Mouse (Mus musculus): ENCODE data around the gene Fmo1. TPM values are rescaled to one million over a fixed set of nuclear protein-coding genes. Genes with fewer than 3 reads are reported as not detected.
A peak's percentile ranks its signal among the peaks of the same experiment; 100 is the strongest.

Fmo1 gene
- polyA plus RNA-seq, 1 experiment from 2014 or later, result 62.7 TPM

DNA sequence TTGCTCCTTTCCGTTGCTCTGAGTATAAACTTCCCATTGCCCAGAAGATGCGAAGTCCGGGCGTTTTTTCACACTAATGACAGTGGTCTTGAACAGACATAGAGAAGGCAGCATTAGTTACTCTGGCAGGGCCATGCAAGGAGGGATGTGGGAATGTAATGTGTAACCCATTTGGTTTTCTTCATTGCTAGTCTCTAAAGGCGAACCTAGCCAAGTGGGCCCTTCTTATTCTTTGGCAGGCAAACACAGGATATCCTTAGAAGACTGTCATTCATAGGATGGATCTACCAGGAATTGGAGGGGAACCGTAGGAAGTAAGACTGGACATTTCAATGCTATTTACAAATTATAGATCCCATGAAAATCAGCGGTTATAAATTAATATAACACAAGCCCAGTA, 21.2 kb upstream of the Fmo1 start:
- H3K4me2 ChIP-seq (replicated peaks; ENCODE audit: low read depth, low read length), result no peak overlapping the region
- no peak overlapping the region for H3K9ac ChIP-seq (replicated peaks; ENCODE audit: low read length)
- WGBS, result 91% methylated on average over 7 of the region's 7 CpGs
- no peaks in the 10 kb centered on the region for H3K36me3 ChIP-seq (ENCODE audit: insufficient read depth, low read length)
- no peak overlapping the region for H3K4me3 ChIP-seq (ENCODE audit: low read length)
- ATAC-seq (ENCODE audit: low FRiP score, low TSS enrichment), result no peak
- H3K27me3 ChIP-seq (ENCODE audit: insufficient read depth, low read length), result no peaks in the 10 kb centered on the region
- no peaks in the 10 kb centered on the region for H3K4me1 ChIP-seq (ENCODE audit: insufficient read depth, low read length)
- H3K27ac ChIP-seq (ENCODE audit: low read length), result no peak overlapping the region
- H3K9me3 ChIP-seq (ENCODE audit: low read length), result no peaks in the 10 kb centered on the region

DNA sequence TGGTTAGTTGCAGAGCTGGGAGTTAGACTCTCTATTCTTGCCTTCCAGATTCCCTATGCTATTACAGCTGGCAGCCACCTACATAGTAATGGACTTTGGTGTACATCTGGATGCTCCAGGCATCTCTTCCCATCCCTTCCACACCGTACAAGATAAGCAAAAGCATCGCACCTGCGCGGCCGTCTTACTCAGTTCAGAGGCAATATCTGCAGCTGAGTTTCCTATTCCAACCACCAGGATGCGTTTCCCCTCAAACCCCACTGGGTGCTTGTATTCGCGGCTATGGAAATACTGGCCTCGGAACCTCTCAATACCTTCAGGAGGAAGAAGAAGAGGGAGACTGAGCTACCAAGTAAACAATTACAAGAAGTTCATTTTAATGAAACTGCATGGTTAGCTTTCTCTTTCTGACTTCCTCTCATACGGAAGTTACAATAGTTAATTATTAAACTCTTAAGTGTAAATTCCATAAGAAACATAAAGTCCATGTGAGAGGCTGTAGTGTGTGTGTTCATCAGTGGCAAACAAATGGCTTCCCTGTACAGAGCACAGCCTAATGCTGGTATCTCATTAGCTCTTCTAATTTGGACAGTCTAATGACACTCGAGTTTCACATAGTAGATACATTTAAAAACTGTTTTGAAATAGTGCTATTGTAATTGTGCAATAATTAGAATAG, 19.9 kb upstream of the Fmo1 start:
- 0 out of 2 replicates have a peak overlapping the region, but pooled peaks have one; percentile 10 for H3K4me2 ChIP-seq (replicated peaks; ENCODE audit: low read depth, low read length)
- H3K9me3 ChIP-seq (ENCODE audit: low read length), result no peaks in the 10 kb centered on the region
- H3K4me1 ChIP-seq (ENCODE audit: insufficient read depth, low read length), result no peaks in the 10 kb centered on the region
- 79% methylated on average over 11 of the region's 11 CpGs for WGBS
- no peaks in the 10 kb centered on the region for H3K27me3 ChIP-seq (ENCODE audit: insufficient read depth, low read length)
- no peak overlapping the region for H3K27ac ChIP-seq (ENCODE audit: low read length)
- no peaks in the 10 kb centered on the region for H3K36me3 ChIP-seq (ENCODE audit: insufficient read depth, low read length)
- no peak overlapping the region for H3K9ac ChIP-seq (replicated peaks; ENCODE audit: low read length)
- no peak overlapping the region for H3K4me3 ChIP-seq (ENCODE audit: low read length)
- peak; percentile 78; the same call in 1 of the 2 replicates for ATAC-seq (ENCODE audit: low FRiP score, low TSS enrichment)

DNA sequence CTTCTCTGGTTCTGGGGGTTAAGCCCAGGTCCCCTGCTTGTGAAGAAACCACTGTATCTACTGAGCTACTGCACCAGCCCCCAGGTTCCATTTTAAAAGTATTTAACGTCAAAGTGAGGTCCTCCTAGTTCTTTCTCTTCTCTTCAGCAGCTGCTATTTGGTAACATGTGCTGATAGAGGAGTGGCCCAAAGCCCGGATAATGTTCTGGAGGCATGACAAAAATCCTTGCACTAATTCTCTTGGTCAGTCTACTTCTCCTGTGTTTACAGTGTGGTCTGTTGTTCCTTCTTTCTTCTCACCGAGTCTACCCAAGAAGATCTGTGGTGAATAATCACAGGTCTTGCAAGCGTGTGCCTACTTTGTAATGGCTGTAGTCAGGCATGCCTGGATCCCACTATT, 16.3 kb upstream of the Fmo1 start:
- no peaks in the 10 kb centered on the region for H3K9me3 ChIP-seq (ENCODE audit: low read length)
- ATAC-seq (ENCODE audit: low FRiP score, low TSS enrichment), result no peak
- no peak overlapping the region for H3K9ac ChIP-seq (replicated peaks; ENCODE audit: low read length)
- no peaks in the 10 kb centered on the region for H3K27me3 ChIP-seq (ENCODE audit: insufficient read depth, low read length)
- H3K4me3 ChIP-seq (ENCODE audit: low read length), result no peak overlapping the region
- no peaks in the 10 kb centered on the region for H3K4me1 ChIP-seq (ENCODE audit: insufficient read depth, low read length)
- 78% methylated on average over 4 of the region's 4 CpGs for WGBS
- no peak overlapping the region for H3K4me2 ChIP-seq (replicated peaks; ENCODE audit: low read depth, low read length)
- H3K36me3 ChIP-seq (ENCODE audit: insufficient read depth, low read length), result no peaks in the 10 kb centered on the region
- no peak overlapping the region for H3K27ac ChIP-seq (ENCODE audit: low read length)

DNA sequence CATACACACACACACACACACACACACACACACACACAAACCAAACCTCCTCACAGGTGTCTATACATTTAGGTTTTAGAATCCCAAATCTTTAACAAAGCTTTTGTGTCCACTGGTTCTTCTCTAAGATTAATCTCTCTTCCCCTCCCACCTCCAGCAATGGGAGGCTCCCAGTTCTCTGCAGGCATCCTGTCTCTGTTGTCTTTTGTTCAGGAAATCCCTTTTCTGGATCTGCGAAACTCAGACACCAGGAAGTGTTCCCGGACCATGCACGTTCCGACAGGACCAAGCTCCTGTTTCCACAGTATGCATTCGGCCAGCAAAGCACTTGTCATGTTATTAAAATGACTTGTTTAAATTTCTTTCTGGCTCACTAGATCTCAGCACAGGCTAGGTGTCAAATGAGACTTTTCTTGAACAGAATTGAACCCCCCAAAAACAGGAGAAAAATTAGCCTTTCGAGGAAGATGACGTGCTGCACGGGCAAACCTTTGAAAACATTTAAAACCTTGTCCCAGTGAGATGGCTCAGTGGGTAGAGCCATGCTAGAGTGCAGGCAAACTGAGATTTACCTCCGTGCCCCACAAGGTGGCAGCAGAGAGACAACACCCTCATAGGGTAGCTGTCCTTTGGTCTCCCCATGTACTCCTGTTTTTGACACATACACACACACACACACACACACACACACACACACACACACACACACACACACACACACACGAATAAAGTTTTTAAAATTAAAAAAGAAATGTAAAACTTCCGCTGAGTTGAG, 13.4 kb upstream of the Fmo1 start:
- WGBS, result 55% methylated on average over 11 of the region's 11 CpGs
- Histone ChIP-seq H3K27me3 (ENCODE audit: insufficient read depth, low read length) (no peaks in the 10 kb centered on the region), H3K9ac (replicated peaks; ENCODE audit: low read length) (no peak overlapping the region), H3K4me1 (ENCODE audit: insufficient read depth, low read length) (no peaks in the 10 kb centered on the region), H3K36me3 (ENCODE audit: insufficient read depth, low read length) (no peaks in the 10 kb centered on the region), H3K27ac (ENCODE audit: low read length) (no peak overlapping the region), H3K4me3 (ENCODE audit: low read length) (no peak overlapping the region), H3K9me3 (ENCODE audit: low read length) (no peaks in the 10 kb centered on the region), H3K4me2 (replicated peaks; ENCODE audit: low read depth, low read length) (no peak overlapping the region)
- ATAC-seq (ENCODE audit: low FRiP score, low TSS enrichment), result no peak

DNA sequence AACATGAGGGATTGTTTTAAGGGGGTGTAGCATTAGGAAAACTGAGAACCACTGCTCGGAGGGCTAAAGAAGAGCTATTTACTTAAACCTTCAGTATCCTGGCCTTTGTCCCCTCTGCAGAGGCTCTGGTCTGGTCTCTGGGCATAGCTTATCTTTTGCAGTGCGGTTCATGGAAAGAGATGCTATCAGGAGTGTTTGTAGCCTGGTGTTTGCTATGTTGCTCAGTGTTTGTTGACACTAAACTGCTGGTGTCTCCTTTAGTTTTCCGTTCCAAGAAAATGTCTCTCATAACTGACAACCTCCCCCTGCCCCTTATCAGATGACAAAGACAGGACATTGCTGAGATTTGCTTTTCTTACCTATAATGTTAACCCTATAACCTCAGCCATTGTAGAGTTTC, 8.7 kb upstream of the Fmo1 start:
- H3K9ac ChIP-seq (replicated peaks; ENCODE audit: low read length), result no peak overlapping the region
- WGBS, result 49% methylated on average over 3 of the region's 3 CpGs
- no peak for ATAC-seq (ENCODE audit: low FRiP score, low TSS enrichment)
- H3K27me3 ChIP-seq (ENCODE audit: insufficient read depth, low read length), result no peaks in the 10 kb centered on the region
- no peak overlapping the region for H3K27ac ChIP-seq (ENCODE audit: low read length)
- peaks cover 10% of the 10 kb centered on the region for H3K4me1 ChIP-seq (ENCODE audit: insufficient read depth, low read length)
- no peak overlapping the region for H3K4me3 ChIP-seq (ENCODE audit: low read length)
- H3K36me3 ChIP-seq (ENCODE audit: insufficient read depth, low read length), result no peaks in the 10 kb centered on the region
- no peak overlapping the region for H3K4me2 ChIP-seq (replicated peaks; ENCODE audit: low read depth, low read length)
- no peaks in the 10 kb centered on the region for H3K9me3 ChIP-seq (ENCODE audit: low read length)

DNA sequence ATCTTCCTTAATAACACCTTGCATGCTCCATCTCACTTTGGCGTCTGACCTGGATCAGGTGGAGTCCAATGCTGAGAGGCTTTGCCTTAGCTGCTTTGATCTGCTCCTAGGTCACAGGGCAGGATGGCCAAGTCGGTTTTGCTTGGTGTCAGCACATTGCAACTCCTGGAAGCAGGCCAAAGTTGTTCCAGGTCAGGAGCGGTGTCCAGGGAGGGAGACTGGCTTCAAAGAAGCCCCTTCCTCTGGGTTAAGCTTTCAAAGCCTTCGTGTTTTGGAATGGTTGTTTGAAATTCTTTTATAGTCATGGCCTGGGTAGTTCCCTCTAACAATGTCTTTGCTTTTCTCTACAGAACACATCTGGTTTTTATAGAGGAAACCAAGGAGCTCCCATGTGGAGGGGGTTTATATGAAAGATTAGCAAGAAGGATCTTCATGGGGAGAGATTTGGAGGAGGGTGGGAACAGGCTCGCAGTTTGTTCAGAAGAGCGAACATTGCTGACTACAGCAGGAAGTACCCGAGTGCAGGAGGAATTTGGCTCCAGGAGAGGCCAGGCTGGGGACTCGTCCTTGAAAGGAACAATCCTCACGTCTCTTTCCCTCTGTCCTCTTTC, 5.4 kb upstream of the Fmo1 start:
- no peak overlapping the region for H3K4me2 ChIP-seq (replicated peaks; ENCODE audit: low read depth, low read length)
- WGBS, result 21% methylated on average over 9 of the region's 9 CpGs
- H3K27ac ChIP-seq (ENCODE audit: low read length), result peak overlapping the region; percentile 44

DNA sequence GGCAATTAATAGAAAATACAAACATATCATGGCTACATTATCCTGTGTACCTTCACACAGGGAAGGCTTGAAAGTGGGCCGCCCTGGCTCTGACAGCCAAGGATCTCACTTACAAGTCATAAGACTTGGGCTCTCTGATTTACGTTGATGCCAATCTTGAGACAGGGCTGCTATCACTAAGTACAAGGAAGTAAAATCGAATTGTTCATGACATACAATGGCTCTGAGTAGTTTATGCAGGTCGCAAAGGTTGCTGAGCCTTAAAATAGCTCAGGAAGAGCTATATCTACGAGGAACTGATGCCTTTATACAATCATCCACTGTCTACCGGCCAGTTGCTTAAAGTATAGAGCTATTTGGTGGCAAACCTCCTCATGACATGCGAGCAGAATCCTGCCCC, 4.6 kb upstream of the Fmo1 start:
- H3K9ac ChIP-seq (replicated peaks; ENCODE audit: low read length), result no peak overlapping the region
- H3K4me2 ChIP-seq (replicated peaks; ENCODE audit: low read depth, low read length), result no peak overlapping the region
- WGBS, result 67% methylated on average over 7 of the region's 7 CpGs
- H3K4me3 ChIP-seq (ENCODE audit: low read length), result no peak overlapping the region
- no peaks in the 10 kb centered on the region for H3K27me3 ChIP-seq (ENCODE audit: insufficient read depth, low read length)
- no peaks in the 10 kb centered on the region for H3K36me3 ChIP-seq (ENCODE audit: insufficient read depth, low read length)
- no peaks in the 10 kb centered on the region for H3K9me3 ChIP-seq (ENCODE audit: low read length)
- H3K27ac ChIP-seq (ENCODE audit: low read length), result no peak overlapping the region
- ATAC-seq (ENCODE audit: low FRiP score, low TSS enrichment), result no peak
- H3K4me1 ChIP-seq (ENCODE audit: insufficient read depth, low read length), result peaks cover 10% of the 10 kb centered on the region

More for the DNA sequence above, 5.4 kb upstream of the Fmo1 start:
- no peak overlapping the region for H3K4me3 ChIP-seq (ENCODE audit: low read length)
- H3K9ac ChIP-seq (replicated peaks; ENCODE audit: low read length), result no peak overlapping the region
- no peaks in the 10 kb centered on the region for H3K9me3 ChIP-seq (ENCODE audit: low read length)
- H3K27me3 ChIP-seq (ENCODE audit: insufficient read depth, low read length), result no peaks in the 10 kb centered on the region
- H3K36me3 ChIP-seq (ENCODE audit: insufficient read depth, low read length), result no peaks in the 10 kb centered on the region
- ATAC-seq (ENCODE audit: low FRiP score, low TSS enrichment), result peak; percentile 76; the same call in 1 of the 2 replicates
- peaks cover 10% of the 10 kb centered on the region for H3K4me1 ChIP-seq (ENCODE audit: insufficient read depth, low read length)

DNA sequence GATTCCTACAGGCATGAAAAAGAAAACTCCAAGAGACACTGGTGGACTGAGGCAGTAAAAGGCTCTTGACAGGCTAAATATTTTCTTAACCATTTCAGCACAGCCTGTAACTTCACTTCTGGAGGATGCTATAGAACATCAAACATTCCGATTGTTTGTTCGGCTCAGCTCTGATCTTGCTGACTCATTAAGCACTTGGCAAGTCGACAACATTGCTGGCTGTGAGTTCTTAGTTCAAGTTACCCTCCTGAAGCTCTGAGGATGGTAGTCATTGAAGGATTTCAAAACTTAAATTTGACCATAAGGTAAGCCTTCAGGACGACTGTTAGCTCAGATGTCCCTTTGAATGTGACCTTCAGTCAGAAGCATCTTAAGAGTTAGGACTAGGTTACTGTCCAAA, 986 bp upstream of the Fmo1 start:
- Histone ChIP-seq H3K4me3 (ENCODE audit: low read length) (no peak overlapping the region), H3K4me2 (replicated peaks; ENCODE audit: low read depth, low read length) (no peak overlapping the region), H3K9ac (replicated peaks; ENCODE audit: low read length) (no peak overlapping the region), H3K27ac (ENCODE audit: low read length) (no peak overlapping the region), H3K4me1 (ENCODE audit: insufficient read depth, low read length) (peaks cover 21% of the 10 kb centered on the region), H3K36me3 (ENCODE audit: insufficient read depth, low read length) (no peaks in the 10 kb centered on the region), H3K27me3 (ENCODE audit: insufficient read depth, low read length) (no peaks in the 10 kb centered on the region), H3K9me3 (ENCODE audit: low read length) (no peaks in the 10 kb centered on the region)
- 61% methylated on average over 4 of the region's 4 CpGs for WGBS
- no peak for ATAC-seq (ENCODE audit: low FRiP score, low TSS enrichment)

DNA sequence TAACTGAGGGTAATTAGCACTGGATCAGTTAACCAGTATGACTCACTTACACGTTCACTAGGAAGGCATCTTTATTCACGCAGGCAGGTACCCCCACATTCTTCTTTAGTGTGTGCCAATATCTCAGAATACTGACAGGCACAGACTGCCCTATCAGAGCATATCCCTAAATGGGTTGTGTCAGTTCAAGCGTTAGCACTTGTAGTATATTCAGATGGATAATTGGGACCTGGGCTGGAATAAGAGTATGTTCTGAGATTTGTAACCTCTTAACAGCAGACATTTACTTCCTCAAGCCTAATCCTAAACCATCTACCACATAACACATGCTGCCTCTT, 948 bp downstream of the Fmo1 start:
- ATAC-seq (ENCODE audit: low FRiP score, low TSS enrichment), result no peak
- Histone ChIP-seq H3K9me3 (ENCODE audit: low read length) (no peaks in the 10 kb centered on the region), H3K36me3 (ENCODE audit: insufficient read depth, low read length) (no peaks in the 10 kb centered on the region), H3K9ac (replicated peaks; ENCODE audit: low read length) (no peak overlapping the region), H3K4me1 (ENCODE audit: insufficient read depth, low read length) (peaks cover 14% of the 10 kb centered on the region; the same call in 1 of the 2 replicates), H3K27me3 (ENCODE audit: insufficient read depth, low read length) (no peaks in the 10 kb centered on the region), H3K4me2 (replicated peaks; ENCODE audit: low read depth, low read length) (no peak overlapping the region), H3K27ac (ENCODE audit: low read length) (peak overlapping the region; percentile 46; the same call in 1 of the 2 replicates), H3K4me3 (ENCODE audit: low read length) (no peak overlapping the region)
- 61% methylated on average over 3 of the region's 3 CpGs for WGBS
